Mouse (Mus musculus) cerebellum, adult 11 months (tissue): ENCODE measurements around the gene Fam50b.

ENCODE experiments used
- DNase-seq: peaks from one replicate; pipeline ENCODE4 v3.0.0; 2022

Gene Fam50b

GRCm38 (mm10) chr13:34734686-34735085, at the start of gene Fam50b:
Gene Fam50b, plus strand, starts transcription at chr13:34734850.
- DNase-seq, result no peak

GRCm38 (mm10) chr13:34685008-34685765, 49.5 kb upstream of the Fam50b start:
- no peak for DNase-seq

GRCm38 (mm10) chr13:34691049-34691448, 43.6 kb upstream of the Fam50b start:
- DNase-seq, result no peak

DNA sequence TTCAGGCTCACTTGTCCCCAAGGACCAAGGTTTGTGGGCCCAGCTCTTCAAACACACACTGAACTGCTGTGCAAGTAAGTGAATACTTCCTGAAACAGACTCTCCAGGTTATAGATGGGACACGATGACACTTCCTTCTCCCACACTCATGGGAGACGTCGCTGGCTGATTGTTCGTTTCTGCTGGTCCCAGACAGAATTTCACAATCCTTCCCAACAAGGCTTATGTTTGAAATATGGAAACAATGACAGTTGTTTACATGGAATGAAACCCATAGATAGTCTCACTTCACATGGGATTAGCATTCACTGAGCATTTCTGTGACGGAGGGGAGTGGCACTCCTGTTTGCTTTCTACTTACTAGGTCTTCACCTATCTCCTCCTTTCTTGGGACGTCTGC, 41.5 kb upstream of the Fam50b start:
- DNase-seq, result no peak

DNA sequence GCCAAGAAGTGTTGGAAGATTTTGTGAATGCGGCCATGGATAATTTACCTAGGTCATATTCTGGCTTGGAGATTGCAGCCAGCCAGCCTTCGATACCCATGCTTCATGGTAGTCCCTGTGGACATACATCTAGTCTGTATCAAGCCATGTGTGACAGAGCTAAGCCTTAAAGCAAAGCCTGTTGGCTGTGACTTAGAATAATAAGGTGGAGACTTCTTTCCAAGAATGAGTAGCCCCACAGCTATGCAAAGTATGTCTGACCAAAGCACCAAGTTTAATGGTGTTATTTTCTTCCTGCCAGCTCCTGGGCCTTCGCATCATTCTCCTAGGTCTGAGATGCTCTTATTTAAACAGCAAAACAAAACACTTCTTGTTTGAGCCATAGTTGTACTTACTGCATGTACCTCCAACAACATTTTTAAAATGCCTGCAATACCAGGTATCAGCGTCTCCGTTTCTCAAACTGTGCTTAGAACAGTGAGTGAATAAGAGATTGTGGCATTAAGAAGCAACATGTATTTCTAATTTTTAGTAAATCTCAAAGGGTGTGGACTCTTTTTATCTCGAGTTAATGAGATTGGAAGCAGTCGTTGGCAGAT, 37.8 kb upstream of the Fam50b start:
- no peak for DNase-seq

GRCm38 (mm10) chr13:34700091-34700490, 34.6 kb upstream of the Fam50b start:
- DNase-seq, result no peak

GRCm38 (mm10) chr13:34700630-34701029, 34.0 kb upstream of the Fam50b start:
- DNase-seq, result no peak

- DNase-seq, result no peak
Measured at GRCm38 (mm10) chr13:34703301-34703700, 31.3 kb upstream of the Fam50b start.

- DNase-seq, result no peak
Measured at GRCm38 (mm10) chr13:34703795-34704194, 30.9 kb upstream of the Fam50b start.

DNA sequence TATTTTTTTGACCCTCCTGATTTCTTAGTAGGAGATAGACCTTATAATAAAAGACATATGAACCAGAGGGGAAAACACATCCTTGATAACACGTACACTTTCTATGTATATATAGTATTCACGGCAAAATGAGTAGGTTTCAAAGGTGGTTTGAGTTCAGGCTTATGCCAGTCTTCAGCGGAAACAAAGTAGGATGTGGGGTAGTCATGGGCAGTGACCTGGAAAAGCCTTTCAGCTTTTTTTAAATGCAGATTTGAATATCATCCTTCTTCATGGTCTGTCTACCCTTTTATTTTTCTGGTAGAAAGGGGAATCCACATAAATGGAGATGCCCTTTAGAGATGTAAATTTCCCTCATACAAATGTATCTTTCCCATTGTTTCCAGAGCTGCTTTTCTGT, 29.8 kb upstream of the Fam50b start:
- no peak for DNase-seq

DNA sequence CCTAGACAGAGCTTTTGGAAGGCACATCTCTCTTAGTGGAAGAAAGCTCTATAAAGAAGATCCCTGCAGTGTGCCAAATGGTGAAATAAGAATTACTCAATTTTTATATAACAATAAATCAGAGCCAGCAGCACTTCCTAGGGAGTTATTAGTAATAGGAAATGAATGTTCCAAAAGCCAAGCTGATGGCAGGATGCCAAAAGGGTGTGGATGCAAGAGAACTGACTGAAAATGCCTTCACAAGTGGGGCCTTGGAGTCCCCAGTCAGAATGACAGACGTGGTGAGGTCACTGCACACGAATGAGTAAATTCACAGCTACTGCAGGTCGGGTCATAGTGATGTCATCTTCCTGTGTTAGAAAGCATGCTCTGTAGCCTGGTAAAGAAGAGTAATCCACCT, 25.7 kb upstream of the Fam50b start:
- no peak for DNase-seq

GRCm38 (mm10) chr13:34709566-34709965, 25.1 kb upstream of the Fam50b start:
- DNase-seq, result no peak

DNA sequence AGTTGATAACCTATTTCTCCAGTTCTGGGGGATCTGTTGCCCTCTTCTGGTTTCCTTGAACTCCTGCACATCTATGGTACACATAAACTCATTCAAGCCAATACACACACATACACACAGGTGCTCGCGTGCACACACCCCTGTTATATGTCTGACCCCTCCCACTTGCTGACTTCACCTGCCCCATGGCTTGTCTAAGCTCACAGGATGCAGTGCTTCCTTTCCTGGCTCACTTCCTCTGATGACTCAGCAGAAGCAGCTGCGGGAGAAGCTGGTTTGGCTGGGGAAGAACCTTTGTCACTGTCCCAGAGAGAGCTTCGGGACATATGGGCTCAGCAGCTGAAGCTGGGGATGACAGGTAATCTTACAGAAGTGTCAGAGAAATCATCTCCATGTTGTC, 23.2 kb upstream of the Fam50b start:
- DNase-seq, result no peak

DNA sequence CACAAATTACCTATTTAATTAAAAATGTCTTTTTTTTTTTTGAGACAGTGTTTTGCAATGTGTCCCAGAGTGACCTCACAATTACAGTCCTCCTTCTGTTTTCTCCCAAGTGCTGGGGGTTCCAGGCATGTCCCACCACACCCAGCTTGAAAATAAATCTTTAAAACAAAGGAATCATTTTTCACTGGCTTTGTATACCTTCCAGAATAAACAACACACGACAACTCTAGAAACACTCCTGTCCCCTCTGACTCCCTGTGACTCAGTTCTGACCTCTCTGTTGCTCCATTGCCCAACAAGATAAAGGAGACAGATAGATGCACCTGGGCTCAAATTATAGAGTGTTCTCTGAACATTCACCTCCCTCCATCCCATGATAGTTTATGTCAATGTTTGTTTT, 21.8 kb upstream of the Fam50b start:
- no peak for DNase-seq

DNA sequence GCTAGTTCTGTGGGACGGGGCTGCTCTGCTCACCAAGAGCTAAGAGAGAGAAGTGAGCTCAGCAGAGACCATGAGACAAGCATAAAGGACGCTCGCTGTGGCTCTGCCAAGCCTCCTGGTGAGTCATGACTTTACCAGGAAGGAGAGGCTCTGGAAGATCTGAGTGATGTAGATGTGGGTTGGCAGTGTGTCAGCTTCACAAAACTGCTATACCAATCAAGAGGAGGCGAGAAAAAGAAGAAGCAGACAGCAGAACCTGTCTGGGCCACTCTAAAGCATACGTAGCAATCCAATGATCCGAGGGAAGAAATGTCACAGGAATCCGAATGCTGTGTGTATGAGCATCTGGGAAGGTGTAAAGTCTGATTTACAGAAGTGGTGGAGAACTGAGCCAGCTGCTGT, 19.2 kb upstream of the Fam50b start:
- no peak for DNase-seq

- DNase-seq, result no peak
Measured at GRCm38 (mm10) chr13:34724831-34725592, 9.6 kb upstream of the Fam50b start.

- DNase-seq, result peak; percentile 51
Measured at GRCm38 (mm10) chr13:34725800-34726476, 8.7 kb upstream of the Fam50b start.

- DNase-seq, result no peak
Measured at GRCm38 (mm10) chr13:34726477-34726805, 8.2 kb upstream of the Fam50b start.

GRCm38 (mm10) chr13:34727060-34727459, 7.6 kb upstream of the Fam50b start:
- DNase-seq, result no peak

- no peak for DNase-seq
Measured at GRCm38 (mm10) chr13:34731551-34731950, 3.1 kb upstream of the Fam50b start.

DNA sequence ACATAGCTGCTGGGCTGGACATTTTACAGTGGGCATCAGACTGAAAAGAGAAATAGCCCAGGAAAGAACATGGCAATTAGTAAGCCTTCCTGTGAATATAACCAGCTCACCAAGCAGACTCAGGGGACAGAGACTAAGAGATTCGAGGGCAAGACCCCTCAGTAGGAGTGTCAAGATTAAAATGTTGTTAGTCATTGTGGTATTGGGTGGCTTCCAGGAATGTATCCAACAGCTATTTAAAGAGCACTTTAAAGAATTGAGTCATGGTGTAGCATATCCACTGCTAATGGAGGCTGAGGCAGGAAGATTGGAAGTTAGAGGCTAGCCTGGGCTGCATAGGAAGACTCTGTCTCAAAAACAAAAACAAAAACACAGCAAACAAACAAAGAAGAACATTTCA, 870 bp upstream of the Fam50b start:
- DNase-seq, result no peak

- DNase-seq, result no peak
Measured at GRCm38 (mm10) chr13:34737968-34738698, 3.5 kb downstream of the Fam50b start.

- DNase-seq, result no peak
Measured at GRCm38 (mm10) chr13:34738699-34738973, 4.0 kb downstream of the Fam50b start.
